Mouse (Mus musculus): ENCODE results near the gene Npnt. TPM values are rescaled to one million over a fixed set of nuclear protein-coding genes. Genes with fewer than 3 reads are reported as not detected.

The Npnt gene
- polyA plus RNA-seq, 1 experiment from 2014 or later = 102 TPM

GRCm38 (mm10) chr3:132944609-132945008 is 5.5 kb downstream of the Npnt start:
- no peak overlapping the region for H3K27ac ChIP-seq (ENCODE audit: low read depth, low read length)
- H3K9ac ChIP-seq (ENCODE audit: low read depth, low read length) = no peak overlapping the region
- H3K9me3 ChIP-seq (ENCODE audit: control insufficient read depth, low read length) = no peaks in the 10 kb centered on the region
- peaks cover 4% of the 10 kb centered on the region; the same call in 1 of the 2 replicates for H3K27me3 ChIP-seq (ENCODE audit: control insufficient read depth, insufficient read depth, low read length)
- no peak overlapping the region for H3K4me3 ChIP-seq (ENCODE audit: low read length)
- H3K36me3 ChIP-seq (ENCODE audit: control insufficient read depth, insufficient read depth, low read length) = no peaks in the 10 kb centered on the region
- no peak for ATAC-seq (ENCODE audit: low FRiP score, low TSS enrichment)
- 55% methylated on average over 3 of the region's 3 CpGs for WGBS
- no peak overlapping the region for H3K4me2 ChIP-seq (replicated peaks; ENCODE audit: low read depth, low read length)
- H3K4me1 ChIP-seq (ENCODE audit: control insufficient read depth, insufficient read depth, low read length) = 0 out of 2 replicates have a peak, but pooled peaks cover 6% of the 10 kb centered on the region

GRCm38 (mm10) chr3:132944193-132944592 is 5.9 kb downstream of the Npnt start:
- Histone ChIP-seq H3K27ac (ENCODE audit: low read depth, low read length) (no peak overlapping the region), H3K27me3 (ENCODE audit: control insufficient read depth, insufficient read depth, low read length) (peaks cover 2% of the 10 kb centered on the region; the same call in 1 of the 2 replicates), H3K4me2 (replicated peaks; ENCODE audit: low read depth, low read length) (no peak overlapping the region), H3K9ac (ENCODE audit: low read depth, low read length) (no peak overlapping the region), H3K9me3 (ENCODE audit: control insufficient read depth, low read length) (no peaks in the 10 kb centered on the region), H3K4me3 (ENCODE audit: low read length) (no peak overlapping the region), H3K36me3 (ENCODE audit: control insufficient read depth, insufficient read depth, low read length) (no peaks in the 10 kb centered on the region), H3K4me1 (ENCODE audit: control insufficient read depth, insufficient read depth, low read length) (0 out of 2 replicates have a peak, but pooled peaks cover 6% of the 10 kb centered on the region)
- WGBS = 27% methylated on average over 7 of the region's 7 CpGs
- ATAC-seq (ENCODE audit: low FRiP score, low TSS enrichment) = peak; percentile 38; the same call in 1 of the 2 replicates

- Histone ChIP-seq H3K4me3 (ENCODE audit: low read length) (no peak overlapping the region), H3K4me2 (replicated peaks; ENCODE audit: low read depth, low read length) (no peak overlapping the region), H3K9ac (ENCODE audit: low read depth, low read length) (no peak overlapping the region), H3K27me3 (ENCODE audit: control insufficient read depth, insufficient read depth, low read length) (no peaks in the 10 kb centered on the region), H3K36me3 (ENCODE audit: control insufficient read depth, insufficient read depth, low read length) (no peaks in the 10 kb centered on the region), H3K4me1 (ENCODE audit: control insufficient read depth, insufficient read depth, low read length) (0 out of 2 replicates have a peak, but pooled peaks cover 6% of the 10 kb centered on the region), H3K27ac (ENCODE audit: low read depth, low read length) (no peak overlapping the region), H3K9me3 (ENCODE audit: control insufficient read depth, low read length) (no peaks in the 10 kb centered on the region)
- 86% methylated on average over 6 of the region's 6 CpGs for WGBS
- ATAC-seq (ENCODE audit: low FRiP score, low TSS enrichment) = no peak
Measured at GRCm38 (mm10) chr3:132942778-132943177, 7.3 kb downstream of the Npnt start.

GRCm38 (mm10) chr3:132940181-132940990 is 9.7 kb downstream of the Npnt start:
- ATAC-seq (ENCODE audit: low FRiP score, low TSS enrichment) = no peak
- Histone ChIP-seq H3K9me3 (ENCODE audit: control insufficient read depth, low read length) (no peaks in the 10 kb centered on the region), H3K4me1 (ENCODE audit: control insufficient read depth, insufficient read depth, low read length) (0 out of 2 replicates have a peak, but pooled peaks cover 6% of the 10 kb centered on the region), H3K27me3 (ENCODE audit: control insufficient read depth, insufficient read depth, low read length) (no peaks in the 10 kb centered on the region), H3K4me3 (ENCODE audit: low read length) (no peak overlapping the region), H3K27ac (ENCODE audit: low read depth, low read length) (no peak overlapping the region), H3K9ac (ENCODE audit: low read depth, low read length) (no peak overlapping the region), H3K36me3 (ENCODE audit: control insufficient read depth, insufficient read depth, low read length) (no peaks in the 10 kb centered on the region), H3K4me2 (replicated peaks; ENCODE audit: low read depth, low read length) (no peak overlapping the region)
- 84% methylated on average over 10 of the region's 10 CpGs for WGBS

- Histone ChIP-seq H3K4me1 (ENCODE audit: control insufficient read depth, insufficient read depth, low read length) (0 out of 2 replicates have a peak, but pooled peaks cover 2% of the 10 kb centered on the region), H3K9ac (ENCODE audit: low read depth, low read length) (no peak overlapping the region), H3K4me3 (ENCODE audit: low read length) (no peak overlapping the region), H3K9me3 (ENCODE audit: control insufficient read depth, low read length) (no peaks in the 10 kb centered on the region), H3K27me3 (ENCODE audit: control insufficient read depth, insufficient read depth, low read length) (no peaks in the 10 kb centered on the region), H3K4me2 (replicated peaks; ENCODE audit: low read depth, low read length) (no peak overlapping the region), H3K27ac (ENCODE audit: low read depth, low read length) (no peak overlapping the region), H3K36me3 (ENCODE audit: control insufficient read depth, insufficient read depth, low read length) (no peaks in the 10 kb centered on the region)
- no peak for ATAC-seq (ENCODE audit: low FRiP score, low TSS enrichment)
- WGBS = 75% methylated on average over 8 of the region's 8 CpGs
Measured at GRCm38 (mm10) chr3:132939006-132939405, 11.1 kb downstream of the Npnt start.

- 78% methylated on average over 2 of the region's 2 CpGs for whole genome bisulfite sequencing
- Histone ChIP-seq H3K27me3 (ENCODE audit: control insufficient read depth, insufficient read depth, low read length) (no peaks in the 10 kb centered on the region), H3K9me3 (ENCODE audit: control insufficient read depth, low read length) (no peaks in the 10 kb centered on the region), H3K4me1 (ENCODE audit: control insufficient read depth, insufficient read depth, low read length) (no peaks in the 10 kb centered on the region), H3K4me3 (ENCODE audit: low read length) (no peak overlapping the region), H3K36me3 (ENCODE audit: control insufficient read depth, insufficient read depth, low read length) (no peaks in the 10 kb centered on the region), H3K27ac (ENCODE audit: low read depth, low read length) (no peak overlapping the region), H3K4me2 (replicated peaks; ENCODE audit: low read depth, low read length) (no peak overlapping the region), H3K9ac (ENCODE audit: low read depth, low read length) (no peak overlapping the region)
- no peak for ATAC-seq (ENCODE audit: low FRiP score, low TSS enrichment)
Measured at GRCm38 (mm10) chr3:132934649-132935048, 15.4 kb downstream of the Npnt start.

- H3K27me3 ChIP-seq (ENCODE audit: control insufficient read depth, insufficient read depth, low read length) = no peaks in the 10 kb centered on the region
- no peak overlapping the region for H3K4me2 ChIP-seq (replicated peaks; ENCODE audit: low read depth, low read length)
- no peaks in the 10 kb centered on the region for H3K9me3 ChIP-seq (ENCODE audit: control insufficient read depth, low read length)
- H3K4me1 ChIP-seq (ENCODE audit: control insufficient read depth, insufficient read depth, low read length) = no peaks in the 10 kb centered on the region
- H3K4me3 ChIP-seq (ENCODE audit: low read length) = no peak overlapping the region
- H3K27ac ChIP-seq (ENCODE audit: low read depth, low read length) = no peak overlapping the region
- no peak for ATAC-seq (ENCODE audit: low FRiP score, low TSS enrichment)
- 84% methylated on average over 4 of the region's 4 CpGs for WGBS
- no peak overlapping the region for H3K9ac ChIP-seq (ENCODE audit: low read depth, low read length)
- H3K36me3 ChIP-seq (ENCODE audit: control insufficient read depth, insufficient read depth, low read length) = no peaks in the 10 kb centered on the region
Measured at GRCm38 (mm10) chr3:132931526-132931925, 18.6 kb downstream of the Npnt start.

GRCm38 (mm10) chr3:132929866-132930265 is 20.2 kb downstream of the Npnt start:
- no peak for ATAC-seq (ENCODE audit: low FRiP score, low TSS enrichment)
- no peaks in the 10 kb centered on the region for H3K4me1 ChIP-seq (ENCODE audit: control insufficient read depth, insufficient read depth, low read length)
- H3K4me3 ChIP-seq (ENCODE audit: low read length) = no peak overlapping the region
- no peak overlapping the region for H3K9ac ChIP-seq (ENCODE audit: low read depth, low read length)
- H3K9me3 ChIP-seq (ENCODE audit: control insufficient read depth, low read length) = no peaks in the 10 kb centered on the region
- 42% methylated on average over 6 of the region's 6 CpGs for WGBS
- no peak overlapping the region for H3K4me2 ChIP-seq (replicated peaks; ENCODE audit: low read depth, low read length)
- H3K36me3 ChIP-seq (ENCODE audit: control insufficient read depth, insufficient read depth, low read length) = no peaks in the 10 kb centered on the region
- no peaks in the 10 kb centered on the region for H3K27me3 ChIP-seq (ENCODE audit: control insufficient read depth, insufficient read depth, low read length)
- H3K27ac ChIP-seq (ENCODE audit: low read depth, low read length) = no peak overlapping the region

GRCm38 (mm10) chr3:132928186-132928585 is 21.9 kb downstream of the Npnt start:
- Histone ChIP-seq H3K36me3 (ENCODE audit: control insufficient read depth, insufficient read depth, low read length) (no peaks in the 10 kb centered on the region), H3K4me2 (replicated peaks; ENCODE audit: low read depth, low read length) (no peak overlapping the region), H3K9ac (ENCODE audit: low read depth, low read length) (no peak overlapping the region), H3K27ac (ENCODE audit: low read depth, low read length) (no peak overlapping the region), H3K27me3 (ENCODE audit: control insufficient read depth, insufficient read depth, low read length) (no peaks in the 10 kb centered on the region), H3K4me3 (ENCODE audit: low read length) (no peak overlapping the region), H3K4me1 (ENCODE audit: control insufficient read depth, insufficient read depth, low read length) (no peaks in the 10 kb centered on the region), H3K9me3 (ENCODE audit: control insufficient read depth, low read length) (no peaks in the 10 kb centered on the region)
- ATAC-seq (ENCODE audit: low FRiP score, low TSS enrichment) = no peak
- WGBS = 84% methylated on average over 9 of the region's 9 CpGs

All from kidney, embryonic 14.5 days (tissue).